Mouse (Mus musculus): ENCODE data around the gene Hist4h4. TPM values are rescaled to one million over a fixed set of nuclear protein-coding genes. Genes with fewer than 3 reads are reported as not detected.
"Not testable (repeated sequence)": the region's sequence is repeated elsewhere in the genome, so short reads cannot be mapped to it uniquely, and the experiment has no call there.

Hist4h4 gene
- polyA plus RNA-seq, 1 experiment from 2014 or later, result 0.40 TPM

DNA sequence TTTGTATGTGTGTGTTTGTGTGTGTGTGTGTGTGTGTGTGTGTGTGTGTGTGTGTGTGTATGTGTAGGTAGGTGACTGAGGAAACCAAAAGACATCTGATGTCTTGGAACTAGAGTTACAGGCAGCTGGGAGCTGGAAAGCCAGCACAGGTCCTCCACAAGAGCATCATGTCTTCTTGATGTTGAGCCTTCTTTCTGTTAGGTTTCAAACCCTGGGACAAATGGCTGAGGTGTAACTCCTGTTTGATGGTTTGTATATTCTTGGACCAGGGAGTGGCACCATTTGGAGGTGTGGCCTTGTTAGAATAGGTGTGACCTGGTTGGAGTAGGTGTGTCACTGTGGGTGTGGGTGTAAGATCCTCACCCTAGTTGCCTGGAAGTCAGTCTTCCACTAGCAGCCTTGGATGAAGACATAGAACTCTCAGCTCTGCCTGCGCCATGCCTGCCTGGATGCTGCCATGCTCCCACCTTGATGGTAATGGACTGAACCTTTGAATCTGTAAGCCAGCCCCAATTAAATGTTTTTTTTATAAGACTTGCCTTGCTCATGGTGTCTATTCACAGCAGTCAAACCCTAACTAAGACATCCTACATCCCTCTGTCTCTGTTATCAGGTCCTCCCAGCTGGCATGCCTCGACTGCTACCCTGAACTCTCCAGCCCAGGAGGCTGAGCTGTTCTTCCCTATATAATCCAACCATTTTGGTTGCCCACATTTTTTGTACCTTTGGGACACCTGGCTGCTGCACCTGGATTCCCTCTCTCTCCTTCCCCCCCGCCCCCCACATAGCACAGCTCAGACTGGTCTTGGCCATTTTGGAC, 6.1 kb downstream of the Hist4h4 start:
- H3K27ac ChIP-seq (replicated peaks); H3K9ac ChIP-seq; H3K4me3 ChIP-seq; H3K9me3 ChIP-seq; H3K36me3 ChIP-seq; ATAC-seq (ENCODE audit: low read depth); H3K4me2 ChIP-seq; H3K27me3 ChIP-seq: not testable (repeated sequence)
- H3K4me1 ChIP-seq (replicated peaks), result peaks cover 15% of the 10 kb centered on the region
- WGBS, result 85% methylated on average over 3 of the region's 3 CpGs

DNA sequence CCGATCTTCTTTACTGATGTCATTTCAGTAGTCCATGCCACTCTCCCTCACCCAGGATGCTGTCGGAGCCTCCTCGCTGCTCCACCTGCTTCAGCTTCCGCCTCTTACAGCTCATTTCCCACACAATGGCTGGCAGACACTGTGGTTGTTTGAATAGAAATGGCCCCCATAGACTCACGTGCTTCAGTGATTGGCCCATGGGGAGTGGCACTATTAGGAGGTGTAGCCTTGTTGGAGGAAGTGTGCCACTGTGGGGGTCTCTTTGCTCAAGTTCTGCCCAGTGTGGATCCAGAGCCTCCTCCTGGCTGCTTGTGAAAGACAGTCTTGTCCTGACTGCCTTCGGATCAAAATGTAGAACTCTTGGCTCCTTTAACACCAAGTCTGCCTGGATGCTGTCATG, 8.4 kb downstream of the Hist4h4 start:
- Histone ChIP-seq H3K9ac (no peak overlapping the region), H3K4me1 (replicated peaks) (peaks cover 11% of the 10 kb centered on the region), H3K36me3 (no peaks in the 10 kb centered on the region), H3K27ac (replicated peaks) (no peak overlapping the region), H3K4me3 (no peak overlapping the region), H3K27me3 (peaks cover 8% of the 10 kb centered on the region), H3K4me2 (no peak overlapping the region), H3K9me3 (no peaks in the 10 kb centered on the region)
- WGBS, result 33% methylated on average over 6 of the region's 6 CpGs
- ATAC-seq (ENCODE audit: low read depth), result no peak

DNA sequence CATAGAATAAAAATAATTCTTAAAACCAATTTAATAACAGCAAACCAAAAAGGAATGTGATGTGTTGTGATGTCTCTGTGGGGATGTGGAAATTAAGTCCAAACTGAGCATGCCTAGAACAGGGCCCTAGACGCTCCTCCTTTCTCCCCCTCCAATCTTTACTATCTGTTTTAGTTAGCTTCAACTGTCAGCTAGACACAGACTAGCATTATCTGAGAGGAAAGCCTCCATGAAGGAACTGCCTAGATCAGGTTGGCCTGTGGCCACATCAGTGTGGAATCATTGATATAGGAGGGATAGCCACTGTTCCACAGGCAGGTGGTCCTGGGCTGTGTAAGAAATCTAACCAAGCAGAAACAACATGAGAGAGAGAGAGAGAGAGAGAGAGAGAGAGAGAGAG, 9.1 kb downstream of the Hist4h4 start:
- WGBS, result 61% methylated on average over 1 of the region's 1 CpGs
- no peak overlapping the region for H3K4me2 ChIP-seq
- H3K36me3 ChIP-seq, result no peaks in the 10 kb centered on the region
- peaks cover 8% of the 10 kb centered on the region for H3K27me3 ChIP-seq
- H3K9ac ChIP-seq, result no peak overlapping the region
- H3K4me1 ChIP-seq (replicated peaks), result peaks cover 11% of the 10 kb centered on the region
- no peaks in the 10 kb centered on the region for H3K9me3 ChIP-seq
- ATAC-seq (ENCODE audit: low read depth), result no peak
- no peak overlapping the region for H3K27ac ChIP-seq (replicated peaks)
- no peak overlapping the region for H3K4me3 ChIP-seq

- no peak for ATAC-seq (ENCODE audit: low read depth)
- H3K4me2 ChIP-seq, result peak overlapping the region; percentile 63
- peak overlapping the region; percentile 31 for H3K4me3 ChIP-seq
- H3K9me3 ChIP-seq, result no peaks in the 10 kb centered on the region
- H3K9ac ChIP-seq, result peak overlapping the region; percentile 59
- under 1% methylated on average over 24 of the region's 24 CpGs for WGBS
- peaks cover 11% of the 10 kb centered on the region for H3K4me1 ChIP-seq (replicated peaks)
- H3K27ac ChIP-seq (replicated peaks), result no peak overlapping the region
- no peaks in the 10 kb centered on the region for H3K36me3 ChIP-seq
- peaks cover 8% of the 10 kb centered on the region for H3K27me3 ChIP-seq
Observed at GRCm38 (mm10) chr6:136793831-136794525, 10.2 kb downstream of the Hist4h4 start.

- Histone ChIP-seq H3K4me3 (peak overlapping the region; percentile 31), H3K27me3 (peaks cover 8% of the 10 kb centered on the region), H3K9ac (peak overlapping the region; percentile 59; the same call in 1 of the 2 replicates), H3K36me3 (no peaks in the 10 kb centered on the region), H3K4me1 (replicated peaks) (peaks cover 11% of the 10 kb centered on the region), H3K9me3 (no peaks in the 10 kb centered on the region), H3K27ac (replicated peaks) (no peak overlapping the region), H3K4me2 (peak overlapping the region; percentile 63)
- WGBS, result 20% methylated on average over 16 of the region's 16 CpGs
- no peak for ATAC-seq (ENCODE audit: low read depth)
Observed at GRCm38 (mm10) chr6:136792884-136793758, 11.1 kb downstream of the Hist4h4 start.

DNA sequence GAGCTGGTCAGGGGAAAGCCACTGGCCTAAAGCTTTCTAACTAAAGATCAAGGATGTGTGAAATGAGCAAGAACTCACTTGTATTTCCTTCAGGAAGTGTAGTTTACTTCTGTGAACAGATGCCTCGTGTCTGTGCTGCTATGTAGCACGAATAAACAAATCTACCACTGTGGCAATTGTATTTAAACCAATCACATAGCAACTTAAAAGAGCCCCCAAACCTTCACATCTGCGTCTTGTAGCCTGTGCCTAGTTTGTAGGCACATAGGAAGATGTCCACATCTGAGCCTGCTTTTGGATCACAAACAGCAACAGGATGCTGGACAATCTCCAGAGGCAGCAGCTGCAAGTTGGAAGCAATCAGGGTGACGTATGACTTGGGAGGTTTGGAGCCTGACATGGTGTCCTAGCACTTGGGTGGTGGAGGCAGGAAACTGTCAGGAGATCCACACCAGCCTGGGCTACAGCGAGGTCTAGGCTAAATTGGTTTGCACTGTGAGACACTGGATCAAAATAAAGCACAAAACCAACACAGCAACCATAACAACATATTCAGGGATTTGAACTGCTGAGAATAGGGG, 14.7 kb downstream of the Hist4h4 start:
- H3K9ac ChIP-seq, result no peak overlapping the region
- H3K27me3 ChIP-seq, result peaks cover 8% of the 10 kb centered on the region
- no peak overlapping the region for H3K4me2 ChIP-seq
- 79% methylated on average over 5 of the region's 5 CpGs for WGBS
- no peaks in the 10 kb centered on the region for H3K9me3 ChIP-seq
- H3K27ac ChIP-seq (replicated peaks), result no peak overlapping the region
- peaks cover 11% of the 10 kb centered on the region for H3K4me1 ChIP-seq (replicated peaks)
- H3K4me3 ChIP-seq, result no peak overlapping the region
- no peak for ATAC-seq (ENCODE audit: low read depth)
- H3K36me3 ChIP-seq, result no peaks in the 10 kb centered on the region

- Histone ChIP-seq H3K36me3 (no peaks in the 10 kb centered on the region), H3K9me3 (no peaks in the 10 kb centered on the region), H3K4me3 (no peak overlapping the region), H3K9ac (no peak overlapping the region), H3K27ac (replicated peaks) (no peak overlapping the region), H3K4me2 (no peak overlapping the region), H3K4me1 (replicated peaks) (no peaks in the 10 kb centered on the region), H3K27me3 (no peaks in the 10 kb centered on the region)
- 80% methylated on average over 9 of the region's 9 CpGs for WGBS
- no peak for ATAC-seq (ENCODE audit: low read depth)
Observed at GRCm38 (mm10) chr6:136782761-136783160, 21.5 kb downstream of the Hist4h4 start.

DNA sequence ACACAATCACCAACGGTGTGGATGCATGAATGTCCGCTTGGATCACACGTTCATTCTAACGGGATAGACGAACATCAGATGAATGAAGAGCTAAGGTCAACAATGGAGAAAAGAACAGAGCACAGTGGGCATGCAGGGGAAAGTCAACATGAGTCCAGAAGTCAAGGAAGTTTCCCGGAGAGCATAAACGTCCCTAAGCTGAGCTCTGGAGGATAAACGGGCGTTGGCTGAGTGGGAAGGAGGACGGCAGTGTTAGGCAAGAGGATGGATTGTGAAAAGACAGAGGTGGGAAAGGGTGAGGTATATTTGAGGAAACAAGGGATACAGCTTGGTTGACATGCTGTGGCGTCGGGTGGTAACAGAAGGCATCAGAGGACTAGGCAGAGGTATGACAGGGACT, 22.1 kb downstream of the Hist4h4 start:
- H3K27ac ChIP-seq (replicated peaks), result no peak overlapping the region
- no peaks in the 10 kb centered on the region for H3K9me3 ChIP-seq
- no peak overlapping the region for H3K4me3 ChIP-seq
- 87% methylated on average over 12 of the region's 12 CpGs for WGBS
- no peak overlapping the region for H3K9ac ChIP-seq
- no peak for ATAC-seq (ENCODE audit: low read depth)
- H3K36me3 ChIP-seq, result no peaks in the 10 kb centered on the region
- H3K4me2 ChIP-seq, result no peak overlapping the region
- H3K27me3 ChIP-seq, result no peaks in the 10 kb centered on the region
- H3K4me1 ChIP-seq (replicated peaks), result no peaks in the 10 kb centered on the region

DNA sequence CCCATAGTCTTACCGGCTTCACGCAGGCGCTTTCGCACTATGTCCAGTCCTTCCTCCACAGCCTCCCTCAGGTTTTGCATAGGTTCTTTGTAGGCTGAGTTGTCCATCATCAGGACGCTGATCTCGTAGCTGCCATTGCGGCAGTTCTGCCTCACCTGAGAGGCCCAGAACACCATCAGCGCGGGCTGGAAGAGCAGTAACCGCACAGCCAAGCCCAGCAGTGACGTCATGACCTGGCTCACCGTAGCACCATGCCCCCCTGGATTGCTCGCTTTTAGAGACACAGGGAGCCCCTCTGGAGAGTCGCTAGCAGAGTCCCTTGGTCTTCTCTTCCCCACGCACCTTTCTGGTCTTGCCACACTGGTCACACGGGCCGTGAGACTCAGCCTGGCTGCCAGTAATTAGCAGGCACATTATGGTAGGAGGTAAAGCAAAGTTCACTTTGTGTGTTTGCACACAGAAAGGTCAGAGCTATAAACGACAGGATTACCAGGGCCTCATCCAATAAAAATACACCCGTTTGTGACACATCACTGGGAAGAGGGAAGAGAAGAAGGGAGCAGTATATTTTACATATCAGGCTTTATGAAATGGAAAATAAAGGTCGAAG, 22.7 kb downstream of the Hist4h4 start, which contains the start of gene Gucy2c:
Gucy2c (minus strand) TSS at position 389 of the 610 bp plus-strand sequence.
- H3K9ac ChIP-seq, result no peak within 1 kb of the TSS
- 74% methylated on average over 20 of the region's 20 CpGs for WGBS
- ATAC-seq (ENCODE audit: low read depth), result no peak
- H3K27me3 ChIP-seq, result no peaks in the 10 kb centered on the region
- H3K27ac ChIP-seq (replicated peaks), result no peak within 1 kb of the TSS
- H3K4me1 ChIP-seq (replicated peaks), result no peaks in the 10 kb centered on the region
- H3K36me3 ChIP-seq, result no peaks in the 10 kb centered on the region
- no peak within 1 kb of the TSS for H3K4me3 ChIP-seq
- H3K9me3 ChIP-seq, result no peaks in the 10 kb centered on the region
- no peak within 1 kb of the TSS for H3K4me2 ChIP-seq

DNA sequence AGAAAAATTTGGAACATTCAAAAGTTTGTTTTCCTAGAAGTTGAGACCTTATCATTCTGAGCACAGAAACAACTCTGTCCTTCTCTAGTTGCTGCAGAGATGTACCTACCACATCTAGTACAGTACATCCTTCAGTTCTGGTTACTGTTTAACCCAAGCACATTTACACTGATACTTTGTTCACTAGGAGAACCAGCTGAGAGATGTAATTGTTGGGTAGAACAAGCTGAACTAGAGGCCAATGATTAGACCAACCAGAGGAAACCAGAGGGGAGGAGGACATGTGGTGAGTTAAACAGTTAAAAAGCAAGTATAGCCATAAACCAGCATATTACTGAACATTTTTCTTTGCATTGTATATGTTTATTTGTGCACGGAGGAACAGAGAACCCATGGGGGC, 27.8 kb downstream of the Hist4h4 start:
- Histone ChIP-seq H3K9ac (no peak overlapping the region), H3K4me2 (no peak overlapping the region), H3K27me3 (no peaks in the 10 kb centered on the region), H3K4me3 (no peak overlapping the region), H3K9me3 (no peaks in the 10 kb centered on the region), H3K36me3 (no peaks in the 10 kb centered on the region), H3K27ac (replicated peaks) (no peak overlapping the region), H3K4me1 (replicated peaks) (no peaks in the 10 kb centered on the region)
- ATAC-seq (ENCODE audit: low read depth), result no peak
- 79% methylated on average over 1 of the region's 1 CpGs for WGBS

- no peaks in the 10 kb centered on the region for H3K36me3 ChIP-seq
- no peaks in the 10 kb centered on the region for H3K4me1 ChIP-seq (replicated peaks)
- no peak overlapping the region for H3K4me2 ChIP-seq
- WGBS, result 83% methylated on average over 7 of the region's 7 CpGs
- H3K9ac ChIP-seq, result no peak overlapping the region
- H3K4me3 ChIP-seq, result no peak overlapping the region
- H3K27ac ChIP-seq (replicated peaks), result no peak overlapping the region
- no peaks in the 10 kb centered on the region for H3K9me3 ChIP-seq
- no peaks in the 10 kb centered on the region for H3K27me3 ChIP-seq
- ATAC-seq (ENCODE audit: low read depth), result no peak
Observed at GRCm38 (mm10) chr6:136769859-136770258, 34.4 kb downstream of the Hist4h4 start.

All from neural tube, embryonic 13.5 days (tissue).